Mouse (Mus musculus) CH12.LX (cell line): Measurements from ENCODE around the gene Edar.

Experiments
- CTCF ChIP-seq, 2 experiments: IDR thresholded peaks in 1 of 2; conservative IDR thresholded peaks in 1 of 2; 2 replicates each; pipeline ENCODE4 v1.5.1; 2011 to 2012; ENCODE audit warnings: low read depth in 2 of 2, low read length in 2 of 2, improper control_type of control experiment in 1 of 2, inconsistent platforms in 1 of 2, mild to moderate bottlenecking in 1 of 2, moderate library complexity in 1 of 2
- JUN ChIP-seq: IDR thresholded peaks from 2 replicates; pipeline ENCODE4 v1.6.1; 2011; ENCODE audit warnings: low read depth, mild to moderate bottlenecking, low read length, improper control_type of control experiment, moderate library complexity; ENCODE audit not compliant: insufficient read depth
- MYC ChIP-seq: IDR thresholded peaks from 2 replicates; pipeline ENCODE4 v1.6.1; 2011; ENCODE audit warnings: low read depth, mild to moderate bottlenecking, improper control_type of control experiment, low read length
- POLR2A ChIP-seq: IDR thresholded peaks from 2 replicates; pipeline ENCODE4 v1.6.1; 2011; ENCODE audit warnings: low read depth, mild to moderate bottlenecking, improper control_type of control experiment, low read length
- RCOR1 ChIP-seq: conservative IDR thresholded peaks from 2 replicates; pipeline ENCODE4 v1.6.1; 2012; ENCODE audit warnings: low read depth, mild to moderate bottlenecking, inconsistent platforms, low read length, improper control_type of control experiment
- USF2 ChIP-seq: conservative IDR thresholded peaks from 2 replicates; pipeline ENCODE4 v1.6.1; 2011; ENCODE audit warnings: low read depth, low read length, improper control_type of control experiment

GRCm38 (mm10) chr10:58554693-58555387 lies 120.6 kb downstream of the Edar start:
- TF ChIP-seq JUN (no peak), USF2 (no peak), MYC (no peak), RCOR1 (no peak), CTCF (conservative IDR thresholded peaks at IDR 0.05 in 1 of 2, IDR thresholded peaks at IDR 0.05 in 1 of 2; ENCODE audit: low read depth in 2 of 2, low read length in 2 of 2) (no peak), POLR2A (no peak)
